Mouse (Mus musculus) brain, adult 2 months (tissue): ENCODE results near the gene Slc46a3.

Experiments used
- DNase-seq: peaks from one replicate; pipeline ENCODE4 v3.0.0; 2011; ENCODE audit warnings: low read depth, low spot score

Slc46a3 gene

GRCm38 (mm10) chr5:147895436-147896198 is 1.0 kb upstream of the Slc46a3 start:
- DNase-seq, result peak; percentile 49

GRCm38 (mm10) chr5:147893766-147894454 is 705 bp downstream of the Slc46a3 start:
- DNase-seq, result peak; percentile 47

GRCm38 (mm10) chr5:147893143-147893542 is 1.5 kb downstream of the Slc46a3 start:
- no peak for DNase-seq

DNA sequence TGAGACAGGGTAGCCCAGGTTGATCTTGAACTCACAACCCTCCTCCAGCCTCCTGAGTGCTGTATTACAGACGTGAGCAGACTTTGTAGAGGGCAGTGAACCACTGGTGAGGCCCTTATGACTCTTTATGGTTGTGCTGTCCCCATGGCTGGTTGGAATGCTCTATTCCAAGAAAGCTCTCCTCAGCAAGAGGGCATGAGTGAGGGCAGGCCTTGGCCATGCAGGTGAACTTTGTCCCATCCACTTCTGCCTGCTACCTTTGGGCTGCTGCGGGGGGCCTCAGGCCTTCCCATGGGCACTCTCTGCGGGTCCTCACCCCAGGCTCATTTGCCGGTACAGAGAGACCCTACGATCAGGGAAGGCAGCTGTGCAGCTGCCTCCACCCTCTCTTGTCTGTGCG is 1.9 kb downstream of the Slc46a3 start:
- no peak for DNase-seq

DNA sequence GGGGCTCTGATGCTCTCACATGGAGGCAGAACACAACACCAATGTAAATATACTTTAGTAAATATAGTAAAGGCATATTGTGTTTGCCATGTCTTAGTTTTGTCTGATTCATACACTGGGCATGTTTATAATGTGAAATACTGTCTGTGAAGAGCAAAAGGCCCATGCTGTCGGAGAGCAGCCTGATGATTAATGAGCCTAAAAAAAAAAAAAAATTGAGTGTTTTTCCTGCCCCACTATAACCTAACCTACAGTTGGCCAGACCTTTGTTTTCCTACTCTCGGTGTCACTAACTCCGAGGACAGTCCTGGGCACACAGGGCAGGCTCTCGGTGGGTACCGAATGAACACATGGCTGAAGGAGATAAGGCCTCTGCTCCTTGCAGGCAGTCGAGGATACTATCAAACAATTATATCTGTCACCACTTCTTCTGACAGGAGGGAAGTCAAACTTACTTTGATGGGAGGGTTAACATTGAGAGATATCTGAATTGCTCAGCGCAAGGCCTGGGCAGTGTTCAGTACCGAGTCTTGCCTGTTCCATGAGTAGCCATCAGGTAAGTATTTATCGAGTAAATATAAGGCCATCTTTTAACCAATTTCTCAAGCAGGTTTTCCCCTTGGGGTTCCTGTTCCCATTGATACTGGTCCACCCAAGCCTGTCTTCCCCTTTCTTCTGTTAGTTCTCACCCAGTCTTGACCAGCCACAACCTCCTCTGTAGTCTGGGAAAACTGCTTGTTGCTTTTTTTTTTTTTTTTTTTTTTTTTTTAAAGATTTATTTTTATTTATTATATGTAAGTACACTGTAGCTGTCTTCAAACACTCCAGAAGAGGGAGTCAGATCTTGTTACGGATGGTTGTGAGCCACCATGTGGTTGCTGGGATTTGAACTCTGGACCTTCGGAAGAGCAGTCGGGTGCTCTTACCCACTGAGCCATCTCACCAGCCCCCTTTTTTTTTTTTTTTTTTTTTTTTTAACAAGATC is 6.0 kb downstream of the Slc46a3 start:
- no peak for DNase-seq

- DNase-seq, result no peak
Observed at GRCm38 (mm10) chr5:147883581-147883980, 11.0 kb downstream of the Slc46a3 start.

DNA sequence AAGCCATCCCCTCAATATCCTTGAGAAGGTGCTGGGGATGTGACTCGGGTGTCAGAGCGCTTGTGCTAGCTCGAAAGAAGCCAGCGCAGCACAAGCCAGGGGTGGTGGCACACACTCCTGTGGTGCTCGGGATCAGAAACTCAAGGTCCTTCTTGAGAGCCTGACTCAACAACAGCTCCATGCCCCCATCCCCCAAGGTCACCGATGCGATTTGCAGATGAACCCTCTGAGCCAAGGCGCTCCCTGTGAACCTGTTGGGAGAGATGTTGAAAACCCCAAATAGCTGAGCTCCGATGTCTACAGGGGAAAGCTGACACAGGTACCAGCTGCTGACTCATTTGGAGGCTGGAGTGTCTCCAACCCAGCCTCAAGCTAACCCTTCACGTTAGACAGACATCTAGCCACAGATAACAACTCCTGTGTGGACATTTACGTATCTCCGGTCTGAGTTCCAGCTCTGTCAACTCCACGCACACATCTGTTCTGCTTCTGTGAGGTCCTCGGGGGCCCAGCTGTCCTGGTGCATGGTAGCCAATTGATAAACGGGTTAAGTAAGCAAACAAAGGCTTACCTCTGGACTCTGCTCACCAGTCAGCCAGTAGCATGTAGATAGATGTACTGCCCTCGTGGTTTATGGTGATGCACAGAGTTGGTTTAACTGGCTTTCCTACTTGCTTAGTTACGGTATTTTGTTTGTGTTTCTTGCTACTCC is 14.5 kb downstream of the Slc46a3 start:
- peak; percentile 16 for DNase-seq

DNA sequence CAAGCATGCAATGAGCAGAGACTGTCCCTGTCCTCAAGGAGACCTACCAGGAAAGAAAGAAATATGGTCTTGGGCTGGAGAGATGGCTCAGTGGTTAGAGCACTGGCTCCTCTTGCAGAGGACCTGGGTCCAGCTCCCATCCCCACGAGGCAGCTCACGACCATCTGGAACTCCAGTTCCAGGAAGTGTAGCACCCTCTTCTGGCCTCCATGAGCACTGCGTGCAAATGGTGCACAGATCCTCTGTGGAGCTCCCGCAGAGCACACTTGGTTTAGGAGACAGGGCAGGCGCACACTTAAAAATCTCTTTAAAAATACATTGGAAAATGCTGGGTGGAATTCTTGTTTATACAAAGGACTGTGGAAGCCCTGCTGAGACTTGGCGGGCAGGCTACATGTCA is 17.1 kb downstream of the Slc46a3 start:
- peak; percentile 21 for DNase-seq

GRCm38 (mm10) chr5:147875210-147875609 is 19.4 kb downstream of the Slc46a3 start:
- DNase-seq, result no peak

DNA sequence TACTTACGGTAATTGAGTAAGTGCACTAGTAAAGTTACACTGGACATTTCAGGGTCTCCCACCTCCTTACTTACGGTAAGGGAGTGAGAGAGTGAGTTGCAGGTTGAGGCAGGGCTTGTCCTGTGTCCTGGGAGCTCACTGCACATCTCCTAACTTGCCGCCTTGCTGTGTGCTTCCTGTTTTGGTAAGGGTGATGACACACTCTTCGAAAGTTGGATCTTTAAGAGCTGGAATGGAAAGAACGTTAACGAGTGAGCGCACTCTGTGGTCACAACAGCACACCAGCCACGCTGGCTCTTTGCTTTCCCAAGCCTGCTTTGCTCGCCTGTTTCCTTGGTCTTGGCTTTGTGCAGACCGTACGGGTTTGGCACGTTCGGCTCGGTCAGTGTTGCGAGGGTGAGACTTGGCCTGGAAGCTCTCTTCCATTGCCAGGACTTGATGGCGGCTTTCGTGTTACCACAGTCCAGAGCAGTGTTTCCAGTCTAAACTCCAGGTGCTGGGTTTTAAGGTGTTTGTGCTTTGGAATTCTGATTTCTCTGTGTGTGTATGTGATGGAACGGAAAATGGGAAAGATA is 20.0 kb downstream of the Slc46a3 start:
- DNase-seq, result no peak

GRCm38 (mm10) chr5:147871091-147871820 is 23.4 kb downstream of the Slc46a3 start:
- peak; percentile 38 for DNase-seq

DNA sequence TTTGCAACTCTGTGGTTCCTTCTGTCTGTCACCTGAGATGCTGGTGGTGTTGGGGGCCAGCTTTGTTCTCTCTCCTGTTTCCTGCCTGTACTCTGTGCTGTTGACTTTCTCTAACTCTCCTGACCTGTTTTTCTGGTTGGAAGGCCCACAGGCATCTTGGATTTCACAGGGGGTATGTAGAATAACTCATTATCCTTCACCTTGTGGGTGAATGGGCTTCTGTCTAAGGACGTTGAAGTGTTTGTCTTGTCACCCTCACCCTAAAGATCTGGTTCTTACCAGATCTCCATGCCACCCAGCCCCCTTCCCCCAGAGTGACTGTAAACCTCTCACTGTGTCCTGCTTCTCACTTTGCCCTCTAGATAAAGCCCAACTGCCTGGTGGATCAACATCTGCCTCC is 24.3 kb downstream of the Slc46a3 start:
- no peak for DNase-seq

DNA sequence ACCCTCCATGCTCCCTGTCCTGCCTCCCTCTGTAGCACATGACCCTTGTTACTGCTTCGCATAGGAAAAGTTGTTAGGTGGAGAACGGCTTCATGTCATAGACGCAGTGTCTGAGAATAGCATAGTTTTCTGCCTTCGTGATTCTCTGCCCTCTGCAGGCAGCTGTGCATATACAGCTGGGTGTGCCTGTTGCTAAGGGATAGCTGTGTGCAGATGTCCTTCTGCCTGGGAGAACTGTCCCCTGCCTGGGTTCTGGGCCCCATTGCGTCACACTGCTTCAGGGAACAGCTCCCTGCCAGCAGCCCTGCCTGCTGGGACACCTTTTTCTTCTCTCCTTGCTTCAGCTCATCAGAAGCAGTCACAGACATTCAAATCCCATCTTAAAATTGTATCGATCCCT is 25.0 kb downstream of the Slc46a3 start:
- DNase-seq, result no peak

DNA sequence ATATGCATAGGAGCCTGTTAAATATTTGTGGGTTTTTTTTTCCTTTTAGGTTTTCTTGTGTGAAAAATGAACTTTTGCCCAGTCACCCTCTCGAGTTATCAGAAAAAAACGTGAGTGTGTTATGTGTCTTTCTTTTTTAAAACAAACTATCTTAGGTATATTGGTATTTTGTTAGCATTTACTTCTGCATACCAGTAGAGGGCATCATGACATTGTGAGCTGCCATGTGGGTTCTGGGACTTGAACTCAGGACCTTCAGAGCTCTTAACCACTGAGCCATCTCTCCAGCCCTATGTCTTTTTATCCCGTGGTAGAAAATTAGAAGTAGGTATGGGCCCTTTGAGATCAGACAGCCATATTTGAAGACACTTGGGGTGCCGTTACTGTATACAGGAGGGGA is 25.9 kb downstream of the Slc46a3 start:
- DNase-seq, result no peak

GRCm38 (mm10) chr5:147860449-147861261 is 34.0 kb downstream of the Slc46a3 start, which contains the start of gene Pomp:
Pomp (plus strand) TSS chr5:147860461.
- peak; percentile 95 for DNase-seq

DNA sequence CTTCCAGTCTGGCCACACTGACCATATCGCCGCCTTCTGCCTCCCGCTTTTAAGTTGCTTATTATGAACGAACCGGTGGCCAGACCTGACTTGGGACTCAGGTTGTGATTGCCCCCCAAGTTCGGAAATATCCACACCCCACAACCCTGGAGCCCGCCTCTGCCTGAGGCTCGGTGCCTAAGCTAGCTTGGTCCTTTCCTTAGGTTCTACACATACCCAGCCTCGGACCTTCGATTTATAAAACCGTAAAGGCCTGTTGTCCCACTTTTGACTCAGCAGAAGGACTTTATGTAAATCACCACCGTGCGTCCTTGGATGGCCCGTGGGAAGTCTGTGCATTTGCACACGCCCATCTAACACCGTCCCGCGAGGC is 34.6 kb downstream of the Slc46a3 start:
- peak; percentile 13 for DNase-seq

DNA sequence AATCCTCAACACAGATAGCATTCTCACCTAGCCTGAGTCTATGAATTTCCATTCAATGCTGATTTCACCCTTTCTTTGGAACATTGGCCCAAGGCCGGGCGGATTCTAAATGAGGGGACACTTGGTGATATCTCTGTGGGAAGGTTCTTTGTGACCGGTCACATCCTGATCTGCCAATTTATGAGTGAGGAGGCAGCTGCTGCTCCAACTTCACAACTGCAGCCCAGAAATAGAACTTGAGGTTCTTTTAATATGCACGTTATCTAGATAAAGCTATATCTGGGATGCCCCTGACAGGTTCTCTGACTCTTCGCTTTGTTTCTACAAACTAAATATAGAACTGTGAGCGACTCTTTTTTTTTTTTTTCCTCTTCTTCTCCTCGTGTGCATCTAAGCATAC is 44.4 kb downstream of the Slc46a3 start:
- DNase-seq, result peak; percentile 19

GRCm38 (mm10) chr5:147848164-147848863 is 46.3 kb downstream of the Slc46a3 start:
- DNase-seq, result peak; percentile 73

DNA sequence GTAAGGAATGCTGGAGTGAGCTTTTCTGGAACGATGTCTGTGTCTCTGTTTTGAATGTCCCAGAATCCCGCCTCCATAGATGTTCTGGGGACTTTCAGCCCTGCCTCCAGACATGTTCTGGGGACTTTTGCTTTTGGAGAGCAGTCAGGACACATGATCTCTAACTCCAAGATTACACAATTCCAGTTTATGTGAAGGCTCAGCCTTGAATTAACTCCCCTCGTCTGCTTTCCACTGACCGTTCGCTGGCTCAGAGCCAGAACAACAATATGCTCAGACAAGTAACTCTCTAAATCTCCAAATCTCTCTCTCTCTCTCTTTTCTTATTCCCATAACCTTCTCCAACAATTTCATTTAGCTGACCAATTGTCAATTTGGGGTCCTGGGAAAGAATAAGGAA is 47.3 kb downstream of the Slc46a3 start:
- DNase-seq, result no peak
